Mouse (Mus musculus): Measurements from ENCODE around the gene Sez6l2.
A peak's percentile ranks its signal among the peaks of the same experiment; 100 is the strongest.

Gene Sez6l2

DNA sequence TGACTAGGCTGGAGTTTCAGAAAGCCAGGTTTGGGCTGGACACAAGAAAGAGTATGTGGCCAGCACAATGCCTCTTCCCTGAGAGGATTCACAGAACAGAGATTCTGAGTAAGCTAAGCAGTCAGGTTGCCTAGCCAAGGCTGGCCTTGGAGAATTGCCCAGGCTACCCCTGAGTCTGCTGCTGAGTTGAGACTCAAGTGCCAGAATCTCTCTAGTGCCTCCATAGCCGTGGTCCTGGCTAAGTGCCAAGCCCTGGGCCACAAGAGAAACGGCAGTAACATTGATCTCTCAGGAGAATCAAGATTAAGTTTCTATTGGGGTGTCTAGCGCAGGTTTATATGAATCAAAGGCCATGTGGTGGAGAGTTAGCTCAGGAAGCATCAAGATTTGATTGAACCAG is 15.2 kb downstream of the Sez6l2 start:
- peaks cover 29% of the 10 kb centered on the region for H3K4me1 ChIP-seq (replicated peaks; ENCODE audit: low read depth, low read length)
- H3K27me3 ChIP-seq (ENCODE audit: insufficient read depth, low read length), result peaks cover 21% of the 10 kb centered on the region
- H3K9me3 ChIP-seq (ENCODE audit: low read length), result no peaks in the 10 kb centered on the region
- no peak for TF ChIP-seq CTCF (conservative IDR thresholded peaks at IDR 0.05; ENCODE audit: low read length)
- TF ChIP-seq POU5F1 (IDR thresholded peaks at IDR 0.05; ENCODE audit: borderline replicate concordance, low read length), result no peak
- no peak for TF ChIP-seq NANOG (IDR thresholded peaks at IDR 0.05; ENCODE audit: borderline replicate concordance, low read length)
- no peak overlapping the region for H3K4me3 ChIP-seq (replicated peaks; ENCODE audit: low read length)
- H3K36me3 ChIP-seq (ENCODE audit: insufficient read depth, low read length), result no peaks in the 10 kb centered on the region

DNA sequence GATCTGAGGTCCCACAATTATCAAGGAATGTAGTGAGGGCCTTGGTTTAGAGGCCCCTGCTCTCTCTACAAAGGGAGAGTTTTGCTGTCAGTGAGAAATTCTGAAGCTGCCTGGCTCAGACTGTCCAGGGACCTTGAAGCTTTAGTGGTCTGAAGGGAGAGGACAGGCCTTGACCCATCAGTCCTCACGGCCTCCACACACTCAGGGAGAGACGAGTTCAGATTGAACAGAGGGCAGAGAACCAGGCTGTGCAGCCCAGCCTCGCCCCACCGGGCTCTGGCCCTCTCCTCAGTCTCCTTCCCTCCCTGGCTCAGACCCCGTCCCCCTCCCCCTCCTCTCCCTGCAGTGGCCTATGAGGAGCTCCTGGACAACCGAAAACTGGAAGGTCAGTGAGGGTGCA is 17.0 kb downstream of the Sez6l2 start:
- H3K4me3 ChIP-seq (replicated peaks; ENCODE audit: low read length), result no peak overlapping the region
- H3K4me1 ChIP-seq (replicated peaks; ENCODE audit: low read depth, low read length), result peaks cover 29% of the 10 kb centered on the region
- TF ChIP-seq NANOG (IDR thresholded peaks at IDR 0.05; ENCODE audit: borderline replicate concordance, low read length) (no peak), CTCF (conservative IDR thresholded peaks at IDR 0.05; ENCODE audit: low read length) (no peak), POU5F1 (IDR thresholded peaks at IDR 0.05; ENCODE audit: borderline replicate concordance, low read length) (no peak)
- no peaks in the 10 kb centered on the region for H3K9me3 ChIP-seq (ENCODE audit: low read length)
- peaks cover 11% of the 10 kb centered on the region for H3K27me3 ChIP-seq (ENCODE audit: insufficient read depth, low read length)
- H3K36me3 ChIP-seq (ENCODE audit: insufficient read depth, low read length), result no peaks in the 10 kb centered on the region

DNA sequence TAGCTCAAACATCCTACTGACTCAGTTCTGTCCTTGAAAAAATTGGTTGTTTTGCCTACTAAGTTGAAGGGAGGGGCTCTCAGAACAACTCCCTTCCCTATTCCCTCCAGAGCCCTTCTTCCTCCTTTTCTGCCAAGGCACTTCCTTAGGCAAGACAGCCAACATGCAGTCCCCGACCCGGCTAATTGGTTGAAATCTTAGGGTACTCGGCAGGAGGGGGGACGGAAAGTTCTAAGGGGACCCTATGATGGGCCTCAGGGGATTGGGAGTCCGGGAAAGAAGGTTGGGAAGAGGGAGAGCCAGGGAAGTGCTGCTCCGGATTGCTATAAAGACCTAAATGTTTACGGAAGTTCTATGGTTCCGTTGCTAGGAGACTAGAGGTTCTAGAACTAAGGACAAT is 25.1 kb downstream of the Sez6l2 start:
- H3K27me3 ChIP-seq (ENCODE audit: insufficient read depth, low read length), result no peaks in the 10 kb centered on the region
- peaks cover 30% of the 10 kb centered on the region for H3K36me3 ChIP-seq (ENCODE audit: insufficient read depth, low read length)
- peaks cover 41% of the 10 kb centered on the region for H3K4me1 ChIP-seq (replicated peaks; ENCODE audit: low read depth, low read length)
- H3K4me3 ChIP-seq (replicated peaks; ENCODE audit: low read length), result peak overlapping the region; percentile 100
- TF ChIP-seq NANOG (IDR thresholded peaks at IDR 0.05; ENCODE audit: borderline replicate concordance, low read length) (no peak), POU5F1 (IDR thresholded peaks at IDR 0.05; ENCODE audit: borderline replicate concordance, low read length) (no peak), CTCF (conservative IDR thresholded peaks at IDR 0.05; ENCODE audit: low read length) (no peak)
- no peaks in the 10 kb centered on the region for H3K9me3 ChIP-seq (ENCODE audit: low read length)

DNA sequence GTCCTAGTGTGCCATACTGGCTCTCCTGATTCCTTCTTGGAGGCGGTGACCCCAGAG is 25.4 kb downstream of the Sez6l2 start, which contains the start of gene Cdipt:
Gene Cdipt (plus strand): TSS at position 22 of the 57 bp plus-strand sequence.
- Histone ChIP-seq H3K27me3 (ENCODE audit: insufficient read depth, low read length) (no peaks in the 10 kb centered on the region), H3K9me3 (ENCODE audit: low read length) (no peaks in the 10 kb centered on the region), H3K36me3 (ENCODE audit: insufficient read depth, low read length) (peaks cover 32% of the 10 kb centered on the region), H3K4me1 (replicated peaks; ENCODE audit: low read depth, low read length) (peaks cover 41% of the 10 kb centered on the region), H3K4me3 (replicated peaks; ENCODE audit: low read length) (peak within 1 kb of the TSS; percentile 100)
- no peak for TF ChIP-seq POU5F1 (IDR thresholded peaks at IDR 0.05; ENCODE audit: borderline replicate concordance, low read length)
- no peak for TF ChIP-seq CTCF (conservative IDR thresholded peaks at IDR 0.05; ENCODE audit: low read length)

DNA sequence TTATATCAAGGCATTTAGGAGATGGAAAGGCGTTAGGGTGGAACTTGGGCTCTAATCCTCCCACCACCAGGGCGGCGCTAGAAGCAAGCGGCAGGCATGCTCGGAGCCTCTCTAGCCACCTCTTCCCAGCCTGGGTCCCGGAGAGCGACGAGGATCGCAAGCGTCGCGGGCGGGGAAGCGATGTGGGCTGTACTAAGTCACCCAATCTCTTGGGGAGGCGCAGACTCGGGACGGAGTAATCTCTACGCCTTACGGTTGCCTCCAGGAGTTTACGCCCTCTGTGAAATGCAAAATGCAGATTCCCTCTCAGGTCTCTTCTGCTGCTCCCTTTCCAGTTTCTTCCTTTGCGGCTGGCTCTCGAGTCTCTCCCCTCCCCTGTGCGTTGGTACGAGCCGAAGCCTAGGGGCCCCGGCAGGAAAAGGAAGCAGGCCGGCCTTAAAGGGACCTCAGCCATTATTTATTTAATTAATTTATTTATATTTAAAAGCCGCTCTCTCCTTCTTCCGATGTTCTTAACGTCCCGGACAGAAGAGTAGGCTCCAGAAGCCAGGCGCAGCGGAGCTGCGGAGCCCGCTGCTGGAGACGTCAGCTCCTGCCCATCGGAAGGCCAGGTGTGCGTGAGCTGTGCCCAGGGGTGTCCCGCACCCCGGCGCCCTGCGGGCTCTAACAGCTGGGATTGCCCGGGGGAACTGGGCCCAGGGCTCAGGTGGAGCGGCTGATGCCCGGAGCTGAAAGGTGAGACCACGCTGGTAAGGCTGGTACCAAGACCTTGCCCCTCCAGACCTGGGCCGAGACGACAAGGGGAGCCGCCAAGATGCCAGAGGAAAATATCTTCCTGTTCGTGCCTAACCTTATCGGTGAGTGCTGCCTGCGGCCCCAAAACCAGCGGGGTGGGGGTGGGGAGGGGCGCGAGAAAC is 25.8 kb downstream of the Sez6l2 start, which contains the start of gene Cdiptos:
Gene Cdiptos (minus strand): TSS at position 149 of the 917 bp plus-strand sequence.
- Histone ChIP-seq H3K27me3 (ENCODE audit: insufficient read depth, low read length) (no peaks in the 10 kb centered on the region), H3K9me3 (ENCODE audit: low read length) (no peaks in the 10 kb centered on the region), H3K4me3 (replicated peaks; ENCODE audit: low read length) (peak within 1 kb of the TSS; percentile 100), H3K36me3 (ENCODE audit: insufficient read depth, low read length) (peaks cover 37% of the 10 kb centered on the region), H3K4me1 (replicated peaks; ENCODE audit: low read depth, low read length) (peaks cover 41% of the 10 kb centered on the region)
- TF ChIP-seq CTCF (conservative IDR thresholded peaks at IDR 0.05; ENCODE audit: low read length), result peak; percentile 75
- no peak for TF ChIP-seq NANOG (IDR thresholded peaks at IDR 0.05; ENCODE audit: borderline replicate concordance, low read length)

DNA sequence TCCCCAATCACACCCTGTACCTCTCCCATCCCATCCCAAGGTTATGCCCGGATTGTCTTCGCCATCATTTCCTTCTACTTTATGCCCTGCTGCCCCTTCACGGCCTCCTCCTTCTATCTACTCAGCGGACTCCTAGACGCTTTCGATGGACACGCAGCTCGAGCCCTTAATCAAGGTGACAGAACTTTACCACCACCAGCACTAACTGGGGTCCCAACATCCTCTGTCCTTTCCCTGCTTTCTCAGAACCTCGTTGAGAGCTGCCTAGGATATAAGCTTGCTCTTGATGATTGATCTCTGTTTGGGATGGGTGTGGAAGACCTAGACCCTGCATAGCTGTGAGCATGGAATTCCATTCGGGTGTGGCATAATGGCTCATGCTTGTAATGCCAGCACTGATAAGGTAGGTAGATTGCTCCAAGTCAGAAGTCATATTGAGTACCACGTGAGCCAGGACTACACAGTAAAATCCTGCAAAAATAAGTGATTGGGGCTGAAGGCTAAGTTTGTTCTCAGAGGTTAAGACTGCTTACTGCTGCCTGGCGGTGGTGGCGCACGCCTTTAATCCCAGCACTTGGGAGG is 26.6 kb downstream of the Sez6l2 start:
- TF ChIP-seq CTCF (conservative IDR thresholded peaks at IDR 0.05; ENCODE audit: low read length), result no peak
- no peak for TF ChIP-seq POU5F1 (IDR thresholded peaks at IDR 0.05; ENCODE audit: borderline replicate concordance, low read length)
- TF ChIP-seq NANOG (IDR thresholded peaks at IDR 0.05; ENCODE audit: borderline replicate concordance, low read length), result no peak
- H3K9me3 ChIP-seq (ENCODE audit: low read length), result no peaks in the 10 kb centered on the region
- peaks cover 42% of the 10 kb centered on the region for H3K36me3 ChIP-seq (ENCODE audit: insufficient read depth, low read length)
- peak overlapping the region; percentile 100 for H3K4me3 ChIP-seq (replicated peaks; ENCODE audit: low read length)
- no peaks in the 10 kb centered on the region for H3K27me3 ChIP-seq (ENCODE audit: insufficient read depth, low read length)
- H3K4me1 ChIP-seq (replicated peaks; ENCODE audit: low read depth, low read length), result peaks cover 41% of the 10 kb centered on the region

DNA sequence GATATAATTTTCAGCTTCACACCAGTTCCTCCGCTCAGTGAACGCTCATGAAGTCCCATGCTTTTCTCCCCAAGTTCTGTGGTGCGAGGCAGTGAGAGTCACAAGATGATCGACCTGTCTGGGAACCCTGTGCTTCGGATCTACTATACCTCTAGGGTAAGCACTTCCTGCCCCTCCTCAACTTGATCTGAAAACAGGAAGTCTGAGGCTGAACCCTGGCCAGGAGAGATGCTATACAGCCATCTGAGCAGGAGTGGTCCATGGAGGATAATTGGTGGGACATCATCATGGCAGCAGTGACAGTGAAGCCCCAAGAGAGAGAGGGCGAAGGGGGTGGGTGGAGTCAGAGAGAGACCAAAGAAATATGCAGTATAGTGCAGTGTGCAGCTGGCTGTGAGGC is 28.5 kb downstream of the Sez6l2 start:
- H3K9me3 ChIP-seq (ENCODE audit: low read length), result no peaks in the 10 kb centered on the region
- no peaks in the 10 kb centered on the region for H3K27me3 ChIP-seq (ENCODE audit: insufficient read depth, low read length)
- H3K4me1 ChIP-seq (replicated peaks; ENCODE audit: low read depth, low read length), result peaks cover 41% of the 10 kb centered on the region
- H3K36me3 ChIP-seq (ENCODE audit: insufficient read depth, low read length), result peaks cover 42% of the 10 kb centered on the region
- H3K4me3 ChIP-seq (replicated peaks; ENCODE audit: low read length), result 0 out of 2 replicates have a peak overlapping the region, but pooled peaks have one; percentile 10
- no peak for TF ChIP-seq POU5F1 (IDR thresholded peaks at IDR 0.05; ENCODE audit: borderline replicate concordance, low read length)
- TF ChIP-seq CTCF (conservative IDR thresholded peaks at IDR 0.05; ENCODE audit: low read length), result no peak
- no peak for TF ChIP-seq NANOG (IDR thresholded peaks at IDR 0.05; ENCODE audit: borderline replicate concordance, low read length)

DNA sequence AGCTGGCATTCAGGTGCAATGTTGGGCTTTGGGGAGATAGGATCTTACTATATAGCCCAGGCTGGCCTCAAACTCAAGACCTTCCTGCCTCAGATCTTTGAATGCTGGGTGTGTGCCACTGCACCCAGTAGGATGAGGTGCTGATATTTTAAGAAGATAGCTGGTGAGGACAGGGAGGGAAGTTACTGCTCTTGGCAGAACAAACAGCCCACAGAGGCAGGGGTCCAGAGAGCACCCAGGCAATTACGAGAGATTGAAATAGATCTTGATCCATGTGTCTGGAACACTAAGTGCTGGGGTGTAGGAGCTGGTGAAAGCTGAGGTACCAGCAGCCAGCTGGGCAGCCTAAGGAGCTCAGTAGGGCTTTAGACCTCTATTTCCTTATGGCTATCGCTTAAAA is 31.2 kb downstream of the Sez6l2 start:
- H3K4me1 ChIP-seq (replicated peaks; ENCODE audit: low read depth, low read length), result peaks cover 40% of the 10 kb centered on the region
- no peaks in the 10 kb centered on the region for H3K27me3 ChIP-seq (ENCODE audit: insufficient read depth, low read length)
- peaks cover 43% of the 10 kb centered on the region for H3K36me3 ChIP-seq (ENCODE audit: insufficient read depth, low read length)
- TF ChIP-seq POU5F1 (IDR thresholded peaks at IDR 0.05; ENCODE audit: borderline replicate concordance, low read length) (no peak), NANOG (IDR thresholded peaks at IDR 0.05; ENCODE audit: borderline replicate concordance, low read length) (no peak), CTCF (conservative IDR thresholded peaks at IDR 0.05; ENCODE audit: low read length) (no peak)
- no peak overlapping the region for H3K4me3 ChIP-seq (replicated peaks; ENCODE audit: low read length)
- no peaks in the 10 kb centered on the region for H3K9me3 ChIP-seq (ENCODE audit: low read length)

DNA sequence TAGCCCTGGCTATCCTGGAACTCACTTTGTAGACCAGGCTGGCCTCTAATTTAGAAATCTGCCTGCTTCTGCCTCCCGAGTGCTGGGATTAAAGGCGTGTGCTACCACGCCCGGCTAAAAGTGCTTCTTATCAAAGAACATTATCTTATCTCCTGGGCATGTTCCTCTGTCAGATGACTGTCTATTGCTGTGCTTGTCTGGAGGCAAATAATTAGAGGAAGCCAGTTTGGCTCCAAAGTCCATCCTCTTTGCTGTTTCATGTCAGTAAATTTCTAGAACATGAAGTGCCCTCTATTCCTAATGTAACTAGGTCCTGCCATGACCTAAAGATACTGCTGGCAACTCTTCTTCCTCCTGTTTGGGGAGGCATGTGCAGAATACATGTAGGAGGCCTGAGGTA is 31.7 kb downstream of the Sez6l2 start:
- TF ChIP-seq NANOG (IDR thresholded peaks at IDR 0.05; ENCODE audit: borderline replicate concordance, low read length) (no peak), POU5F1 (IDR thresholded peaks at IDR 0.05; ENCODE audit: borderline replicate concordance, low read length) (no peak), CTCF (conservative IDR thresholded peaks at IDR 0.05; ENCODE audit: low read length) (no peak)
- Histone ChIP-seq H3K9me3 (ENCODE audit: low read length) (no peaks in the 10 kb centered on the region), H3K4me3 (replicated peaks; ENCODE audit: low read length) (no peak overlapping the region), H3K36me3 (ENCODE audit: insufficient read depth, low read length) (peaks cover 48% of the 10 kb centered on the region), H3K4me1 (replicated peaks; ENCODE audit: low read depth, low read length) (peaks cover 42% of the 10 kb centered on the region), H3K27me3 (ENCODE audit: insufficient read depth, low read length) (no peaks in the 10 kb centered on the region)
